Mouse (Mus musculus) MN1 (cell line): Measurements from ENCODE around the gene Zfp607b.

Experiments used
- DNase-seq: peaks from one replicate; pipeline ENCODE4 v3.0.0-alpha.2; 2016; ENCODE audit warnings: low spot score

Gene Zfp607b

DNA sequence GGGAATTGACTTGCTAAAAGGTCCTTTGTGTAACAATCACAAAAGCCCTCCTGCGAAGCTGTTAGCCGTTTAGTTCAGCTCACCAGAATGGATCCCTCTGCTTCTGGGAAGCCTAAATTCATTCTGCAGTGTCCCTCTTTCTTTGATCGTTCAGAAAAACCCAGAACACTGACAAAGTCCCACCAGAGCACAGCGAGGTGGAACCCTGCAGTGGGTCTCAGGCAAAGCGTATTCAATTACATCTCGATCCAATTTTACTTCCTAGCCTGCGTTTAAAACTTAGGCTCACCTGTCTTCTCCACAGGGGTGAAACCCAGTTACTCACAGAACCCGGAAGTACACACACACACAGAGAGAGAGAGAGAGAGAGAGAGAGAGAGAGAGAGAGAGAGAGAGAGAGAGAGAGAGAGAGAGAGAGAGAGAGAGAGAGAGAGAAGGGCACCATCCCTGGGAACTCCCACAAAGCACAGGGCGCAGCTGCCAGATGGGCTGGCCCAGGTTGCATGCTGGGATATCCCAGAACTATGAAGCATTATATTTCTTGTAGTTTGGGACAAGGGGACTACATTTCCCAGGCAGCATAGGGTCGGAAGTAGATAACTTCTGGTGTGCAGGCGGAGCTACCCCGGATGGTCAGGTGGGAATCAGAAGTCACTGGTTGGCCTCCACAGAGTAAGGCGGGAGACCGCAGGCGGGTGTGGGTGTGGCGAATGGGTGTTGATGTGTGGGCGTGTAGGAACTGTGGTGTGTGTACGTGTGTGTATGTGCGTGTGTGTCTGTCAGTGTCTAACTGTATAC lies at the start of gene Zfp607b:
Gene Zfp607b, plus strand, starts transcription at position 526 of the 798 bp plus-strand sequence.
- peak; percentile 94 for DNase-seq

DNA sequence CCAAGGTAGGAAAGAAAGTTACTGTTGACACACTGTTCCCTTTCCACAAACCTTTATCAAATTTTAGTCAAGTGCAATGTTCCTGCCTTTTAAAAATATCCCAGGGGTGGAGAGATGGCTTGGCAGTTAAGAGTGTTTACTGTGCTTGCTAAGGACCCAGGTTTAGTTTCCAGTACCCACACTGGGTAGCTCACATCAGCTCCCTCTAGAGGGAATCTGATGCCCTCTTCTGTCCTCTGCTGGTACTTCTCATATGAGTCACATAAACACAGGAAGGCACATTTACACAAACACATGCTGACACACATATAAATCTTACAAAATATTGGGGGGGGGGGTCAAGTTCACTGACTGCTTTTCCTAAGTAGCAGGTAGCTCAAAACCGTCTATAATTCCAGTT lies 44.7 kb upstream of the Zfp607b start:
- DNase-seq: no peak

DNA sequence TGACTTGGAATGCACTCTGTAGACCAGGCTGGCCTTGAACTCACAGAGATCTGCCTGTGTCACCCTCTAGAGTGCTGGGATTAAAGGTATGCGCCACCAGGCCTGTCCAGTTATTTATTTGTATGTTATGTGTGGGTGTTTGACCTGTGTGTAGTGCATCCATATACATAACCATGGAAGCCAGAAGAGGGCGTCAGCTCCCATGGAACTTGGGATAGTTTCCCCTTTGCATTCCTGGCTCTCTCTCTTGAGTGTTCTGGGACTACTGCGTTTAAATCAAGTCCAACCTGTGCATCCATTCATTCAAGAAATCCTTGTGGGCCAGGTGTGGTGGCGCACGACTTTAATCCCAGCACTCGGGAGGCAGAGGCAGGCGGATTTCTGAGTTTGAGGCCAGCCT lies 42.6 kb upstream of the Zfp607b start:
- DNase-seq: no peak

DNA sequence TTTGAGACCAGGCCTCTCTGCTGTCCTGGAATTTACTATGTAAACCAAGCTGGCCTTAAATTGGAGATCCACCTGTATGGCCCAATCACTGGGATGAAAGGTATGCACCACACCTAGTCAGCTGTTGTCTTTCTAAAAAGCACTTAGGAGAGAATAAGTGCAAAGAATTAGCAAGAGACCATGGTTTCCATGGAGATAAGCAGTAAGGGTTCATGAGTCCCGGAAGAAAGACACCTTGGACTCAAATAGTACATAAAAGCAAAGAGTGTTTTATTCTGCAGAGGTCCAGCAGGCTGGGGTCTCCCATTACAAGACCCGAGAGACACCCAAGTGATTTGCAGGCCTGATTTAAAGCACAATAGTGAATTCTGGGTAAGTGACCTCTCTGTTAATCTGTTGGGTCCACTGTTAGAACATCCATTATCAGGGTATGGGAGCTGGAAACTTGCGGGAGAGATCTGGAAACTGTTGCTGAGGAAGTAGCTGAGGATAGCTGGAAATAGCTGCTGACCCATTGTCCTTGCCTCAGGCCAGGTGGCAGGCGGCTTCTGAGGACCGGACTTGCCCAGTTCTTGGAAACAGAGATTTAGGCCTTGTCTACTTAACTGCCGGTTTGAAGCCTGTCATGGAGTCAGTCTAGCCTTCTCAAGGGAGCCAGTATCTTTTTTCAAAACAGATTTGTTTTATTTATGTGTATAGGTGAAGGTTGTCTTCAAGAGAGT lies 41.7 kb upstream of the Zfp607b start:
- no peak for DNase-seq

DNA sequence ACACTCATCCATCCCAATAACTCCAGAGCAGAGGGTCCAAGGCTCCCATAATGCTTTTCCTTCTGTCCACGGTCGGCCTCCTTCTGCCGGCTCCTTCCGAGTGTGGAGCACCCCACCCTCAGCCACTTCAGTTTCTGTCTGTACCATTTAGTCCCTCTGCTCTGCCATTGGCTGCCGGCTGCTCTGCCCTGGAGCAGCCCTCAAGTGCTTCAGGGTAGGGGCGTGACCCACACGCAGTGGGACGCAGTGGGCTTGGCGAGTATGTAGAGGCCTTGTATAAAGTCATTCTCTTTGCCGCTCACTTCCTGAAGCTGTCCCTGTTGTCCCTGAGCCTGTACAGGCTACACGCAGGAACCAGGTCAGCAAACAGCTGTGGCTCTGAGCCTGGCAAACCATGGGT lies 39.4 kb upstream of the Zfp607b start:
- DNase-seq: no peak

DNA sequence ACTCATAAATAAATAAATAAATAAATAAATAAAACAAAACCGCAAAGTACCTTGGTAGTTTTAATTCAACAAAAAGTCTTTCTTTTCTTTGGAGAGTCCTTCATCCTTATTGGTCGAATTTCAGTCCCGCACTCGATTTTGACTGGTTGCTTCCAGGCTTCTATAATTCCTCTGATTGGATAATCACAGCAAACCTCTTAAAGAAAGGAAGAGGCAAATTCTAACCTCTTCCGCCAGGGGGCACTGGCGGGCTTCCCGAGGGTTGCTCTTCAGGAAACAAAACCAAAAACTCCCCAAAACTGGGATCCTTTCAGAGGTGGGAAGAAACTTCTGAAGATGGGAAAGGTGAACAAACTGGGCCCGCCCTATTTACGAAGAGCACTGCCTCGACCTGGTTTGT lies 38.2 kb upstream of the Zfp607b start:
- peak; percentile 83 for DNase-seq

DNA sequence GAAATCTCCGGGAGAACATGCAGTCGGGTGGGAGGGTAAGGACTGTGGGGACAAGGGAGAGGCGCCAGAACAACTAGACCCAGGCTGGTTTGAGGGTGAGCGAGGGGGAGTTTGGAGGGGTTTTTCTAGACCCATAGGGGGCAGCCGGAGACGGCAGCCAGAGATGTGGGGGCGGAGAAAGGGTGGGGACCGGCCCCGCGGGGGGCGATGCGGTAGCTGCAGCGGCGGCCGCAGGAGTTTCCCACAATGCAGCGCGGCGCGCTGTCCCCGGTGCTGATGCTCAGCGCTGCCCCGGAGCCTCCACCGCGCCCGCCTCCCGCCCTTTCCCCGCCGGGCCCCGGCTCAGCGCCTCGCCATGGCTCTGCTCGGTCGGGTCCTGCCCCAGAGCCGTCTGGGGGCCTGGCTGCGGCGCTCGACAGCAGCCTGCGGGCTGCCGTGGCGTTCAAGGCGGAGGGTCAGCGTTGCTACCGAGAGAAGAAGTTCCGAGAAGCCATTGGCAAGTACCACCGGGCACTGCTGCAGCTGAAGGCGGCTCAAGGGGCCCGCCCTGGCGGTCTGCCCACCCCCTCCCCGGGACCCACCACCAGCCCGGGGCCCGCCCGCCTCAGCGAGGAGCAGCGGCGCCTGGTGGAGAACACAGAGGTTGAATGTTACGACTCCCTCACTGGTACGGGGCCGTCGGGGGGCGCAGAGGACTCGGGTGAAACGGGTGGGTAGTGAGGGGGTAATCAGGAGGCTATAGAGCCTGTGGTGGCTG lies 35.3 kb upstream of the Zfp607b start, which contains the start of gene Ttc9b:
Gene Ttc9b, plus strand, starts transcription at position 235 of the 757 bp plus-strand sequence.
- peak; percentile 55 for DNase-seq

DNA sequence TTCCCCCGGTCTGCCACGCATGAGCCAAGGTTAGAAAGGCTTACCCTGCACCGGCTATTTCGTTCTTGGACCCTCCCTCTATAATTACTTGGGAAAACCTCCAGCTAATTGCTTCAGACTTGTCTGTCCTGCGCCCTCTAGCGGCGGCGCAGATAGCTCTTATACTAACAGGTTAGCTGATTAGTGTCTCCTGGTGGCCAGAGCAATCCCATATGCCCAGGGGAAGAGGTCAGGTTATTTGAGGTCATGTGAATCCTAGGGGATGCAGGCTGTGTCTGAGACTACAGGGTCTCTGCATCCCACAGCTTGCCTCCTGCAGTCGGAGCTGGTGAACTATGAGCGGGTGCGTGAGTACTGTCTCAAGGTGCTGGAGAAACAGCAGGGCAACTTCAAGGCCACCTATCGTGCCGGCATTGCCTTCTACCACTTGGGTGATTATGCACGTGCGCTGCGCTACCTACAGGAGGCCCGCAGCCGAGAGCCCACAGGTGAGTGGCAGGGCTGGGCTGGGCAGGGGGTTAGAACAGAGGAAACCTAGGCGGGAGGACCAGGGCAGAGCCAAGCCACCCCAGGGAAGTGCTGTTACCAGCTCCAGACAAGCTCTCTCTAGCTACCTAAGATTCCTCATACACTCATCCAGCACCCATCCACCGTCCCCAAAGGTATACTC lies 34.4 kb upstream of the Zfp607b start:
- peak; percentile 58 for DNase-seq

DNA sequence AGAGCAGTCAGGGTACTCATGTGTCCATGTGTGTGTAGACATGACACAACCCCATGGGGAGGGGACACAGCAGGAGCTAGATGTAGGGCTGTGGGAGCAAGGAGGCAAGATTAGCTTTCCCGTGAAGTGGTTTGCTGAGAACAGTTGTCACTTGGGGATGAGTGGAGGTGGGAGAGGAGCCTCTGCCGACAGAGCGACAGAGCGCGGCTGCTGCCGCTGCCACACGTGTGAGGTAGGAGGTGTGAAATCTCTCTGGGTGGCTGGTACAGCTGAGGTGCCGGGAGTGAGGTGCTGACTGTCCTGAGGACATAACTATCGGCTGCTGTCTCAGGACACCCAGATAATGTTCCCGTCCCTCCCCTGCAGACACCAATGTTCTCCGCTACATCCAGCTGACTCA lies 33.6 kb upstream of the Zfp607b start:
- no peak for DNase-seq

DNA sequence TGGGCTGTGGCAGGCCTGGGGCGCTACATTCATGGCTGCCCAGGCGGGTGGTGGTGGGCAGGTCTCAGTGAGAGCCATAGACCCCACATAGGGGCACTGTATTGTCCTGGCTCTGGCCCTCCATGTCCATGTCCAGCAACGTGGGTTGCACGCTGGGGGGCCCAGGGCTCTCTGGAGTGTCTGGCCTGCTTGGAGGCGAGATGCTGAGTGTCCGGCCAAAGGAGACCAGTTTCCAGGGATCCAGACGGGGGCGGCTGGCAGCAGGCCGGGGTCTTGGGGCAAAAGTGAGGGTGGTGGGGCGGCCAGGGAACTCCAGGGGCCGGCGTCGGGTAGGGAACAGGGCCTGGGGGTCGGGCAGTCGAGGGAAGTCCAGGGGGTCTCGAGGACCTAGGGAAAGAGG lies 32.5 kb upstream of the Zfp607b start:
- no peak for DNase-seq

DNA sequence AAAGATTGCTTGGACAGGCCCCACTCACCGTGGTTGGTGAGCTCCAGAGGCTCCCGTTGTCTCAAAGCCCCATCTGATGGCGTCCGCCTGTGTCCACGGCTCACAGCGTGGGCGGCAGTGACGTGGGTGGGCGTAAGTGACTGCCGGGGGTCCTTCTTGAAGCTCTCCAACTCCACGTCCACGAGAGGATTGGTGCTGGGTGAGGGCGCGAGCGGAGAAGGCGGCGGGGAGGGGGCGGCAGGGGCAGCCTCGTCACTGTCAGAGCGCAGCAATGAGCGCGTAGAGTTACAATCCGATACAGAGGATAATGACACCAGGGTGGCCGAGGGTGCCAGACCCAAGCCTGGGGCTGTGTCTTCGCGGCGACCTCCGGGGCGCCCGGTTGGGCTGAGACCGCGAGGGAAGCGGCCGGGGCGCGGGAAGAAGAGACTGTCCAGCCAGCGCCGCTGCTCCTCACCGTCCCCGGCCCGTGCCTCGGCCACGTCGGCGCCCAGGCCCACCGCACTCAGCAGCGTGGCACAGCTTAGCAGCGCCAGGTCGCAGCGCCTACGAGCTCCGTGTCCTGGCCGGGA lies 31.2 kb upstream of the Zfp607b start:
- DNase-seq: no peak

DNA sequence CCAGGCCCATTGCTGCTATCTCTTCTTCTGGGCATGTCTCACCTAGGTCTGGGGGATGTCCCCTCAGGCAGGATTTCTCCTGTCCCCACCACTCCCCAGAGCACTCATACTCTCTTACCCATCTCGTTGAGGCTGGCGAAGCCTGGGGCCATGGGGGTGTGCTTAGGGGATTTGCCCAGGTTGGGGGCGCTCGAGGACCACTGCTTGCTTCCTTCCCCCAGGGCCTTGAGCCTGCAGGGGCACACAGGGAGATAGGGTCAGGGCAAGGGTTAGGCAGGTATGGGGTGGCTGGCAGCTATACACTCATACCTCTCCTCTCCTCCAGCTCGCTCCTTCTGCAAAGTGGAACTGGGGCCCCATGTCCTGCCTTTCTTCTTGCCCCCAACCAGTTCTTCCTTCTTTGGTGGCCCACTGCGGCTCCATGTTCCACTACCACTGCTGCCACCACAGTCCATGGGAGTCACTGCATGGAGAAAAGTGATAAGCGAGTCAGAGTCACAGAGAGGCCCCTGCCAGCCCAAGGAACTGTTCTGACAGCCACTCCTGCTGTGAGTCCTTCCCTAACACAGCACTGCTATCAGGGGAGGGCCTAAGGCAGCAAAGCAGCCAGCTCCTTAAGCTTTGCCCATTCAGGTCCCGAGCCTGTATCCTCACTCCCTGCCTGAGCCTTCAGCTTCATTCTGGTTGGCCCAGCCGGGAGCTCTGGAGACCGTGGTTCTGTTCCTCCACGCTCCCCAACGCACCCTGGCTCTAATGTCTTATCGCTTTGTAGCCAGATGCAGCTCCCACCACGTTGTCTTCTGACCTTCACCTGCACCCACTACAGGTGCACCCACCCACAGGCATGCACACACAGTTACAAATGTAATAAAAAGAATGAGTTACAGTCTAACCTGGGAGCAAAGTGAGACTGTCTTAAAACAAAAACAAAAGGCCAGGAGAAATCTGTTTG lies 30.2 kb upstream of the Zfp607b start:
- no peak for DNase-seq

DNA sequence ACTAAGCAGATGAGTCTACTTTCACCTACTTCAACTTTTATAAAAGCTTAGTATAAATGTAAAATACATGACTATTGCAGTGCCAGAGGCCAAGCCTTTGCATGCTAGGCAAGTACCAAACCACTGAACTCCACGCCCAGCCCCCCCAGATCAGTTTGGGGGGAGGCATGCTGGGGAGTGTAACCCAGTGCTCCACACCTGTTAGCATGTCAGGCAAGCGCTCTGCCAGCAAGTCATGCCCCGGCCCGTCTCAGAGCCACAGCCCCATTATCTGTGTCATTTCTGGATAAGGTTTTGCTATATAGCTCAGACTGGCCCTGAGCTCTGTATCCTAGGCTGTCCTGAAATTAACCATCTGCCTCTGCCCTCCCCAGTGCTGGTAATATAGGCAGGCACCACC lies 27.1 kb upstream of the Zfp607b start:
- no peak for DNase-seq

DNA sequence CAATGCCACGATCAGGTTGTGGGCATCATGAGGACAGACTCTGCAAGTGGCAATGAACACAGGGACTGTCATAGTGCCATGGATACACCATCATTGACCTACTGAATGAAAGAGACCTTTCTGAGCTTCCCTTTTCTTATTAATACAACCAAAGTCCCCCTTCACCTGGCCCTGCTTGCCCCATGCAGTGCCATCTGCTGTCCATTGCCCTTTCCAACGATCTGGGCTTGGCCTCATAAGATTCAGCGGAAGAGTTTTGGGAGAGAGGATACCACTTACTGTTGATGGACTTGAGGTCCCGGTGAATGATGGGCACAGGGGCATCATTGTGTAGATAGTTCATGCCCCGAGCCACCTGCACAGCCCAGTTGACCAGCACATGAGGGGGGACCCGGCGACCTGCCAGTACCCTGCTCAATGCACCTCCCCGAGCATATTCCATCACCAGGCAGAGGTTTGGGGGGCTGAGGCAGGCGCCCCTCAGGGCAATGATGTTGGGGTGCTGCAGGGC lies 16.0 kb upstream of the Zfp607b start:
- DNase-seq: no peak

DNA sequence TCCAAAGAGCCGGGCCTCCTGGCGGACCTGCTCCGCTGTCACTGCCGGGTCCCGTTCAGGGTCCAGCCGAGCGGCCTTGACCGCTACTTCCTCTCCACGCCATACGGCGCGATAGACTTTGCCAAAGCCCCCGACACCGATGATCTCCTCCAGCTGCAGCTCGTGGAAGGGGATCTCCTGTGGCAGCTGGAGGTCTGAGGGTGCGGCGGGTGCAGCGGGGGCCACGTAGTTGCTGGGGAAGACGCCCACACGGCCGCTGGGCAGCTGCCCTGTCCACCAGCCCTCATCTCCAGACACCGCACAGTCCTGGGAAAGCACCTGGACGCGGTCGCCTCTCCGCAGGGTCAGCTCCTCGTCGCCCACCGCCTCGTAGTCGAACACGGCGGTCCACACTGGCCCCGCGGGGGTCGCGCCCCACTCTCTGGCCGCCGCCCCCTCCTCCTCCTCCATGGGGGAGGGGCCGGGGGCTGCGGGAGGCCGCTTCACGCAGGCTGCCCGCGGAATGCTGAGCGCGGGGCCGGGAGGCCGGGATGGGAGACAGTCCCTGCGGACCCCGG lies 15.5 kb upstream of the Zfp607b start:
- DNase-seq: no peak

DNA sequence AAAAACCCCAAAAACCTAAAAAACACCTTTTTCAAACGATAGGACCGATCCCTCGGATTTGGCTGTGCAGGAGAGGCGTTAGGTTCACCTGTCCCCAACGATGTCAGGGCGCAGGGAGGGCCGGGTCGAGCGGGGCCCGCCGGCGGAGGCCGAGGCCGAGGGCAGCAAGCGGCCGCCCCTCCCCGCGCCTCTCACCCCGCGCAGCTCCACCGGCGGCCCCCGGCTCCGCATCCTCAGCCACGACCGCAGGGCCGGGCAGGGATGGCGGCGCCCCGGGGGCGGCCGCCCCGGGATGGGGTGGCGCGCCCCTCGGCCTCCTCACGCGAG lies 15.0 kb upstream of the Zfp607b start:
- DNase-seq: no peak

DNA sequence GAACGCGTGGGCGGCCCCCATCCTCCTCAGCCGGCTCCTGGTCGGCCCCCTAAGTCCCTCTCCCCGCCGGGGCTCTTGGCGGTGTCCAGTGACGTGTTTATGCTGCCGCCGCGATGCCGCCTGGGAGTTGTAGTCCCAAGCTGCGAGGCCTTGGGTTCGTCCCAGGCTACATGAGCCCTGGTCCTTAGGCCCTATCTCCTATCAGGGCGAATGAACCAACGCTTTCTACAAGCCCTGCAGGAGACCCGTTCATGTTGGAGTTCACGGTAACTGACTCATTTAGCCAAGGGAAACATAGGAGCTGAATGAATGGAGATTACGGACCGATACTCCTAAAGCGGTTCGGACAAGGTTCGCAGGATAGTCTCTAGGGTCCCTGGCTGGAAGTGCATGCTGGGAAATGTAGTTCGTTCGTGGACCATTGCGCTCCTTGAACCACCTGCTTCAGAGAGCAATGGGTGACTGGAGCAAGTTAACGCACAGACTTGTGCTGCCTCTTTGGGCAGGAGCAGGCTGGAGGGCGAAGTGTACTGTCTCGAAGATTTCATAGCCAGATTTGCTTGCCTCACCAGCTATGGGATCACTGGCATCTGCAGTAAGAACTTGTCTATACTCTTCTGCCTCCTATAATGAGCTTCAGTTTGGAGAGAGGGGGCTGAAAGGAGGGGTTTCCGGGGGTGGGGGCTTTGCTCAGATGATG lies 14.5 kb upstream of the Zfp607b start, which contains the start of gene Map3k10:
Gene Map3k10, minus strand, starts transcription at position 77 of the 700 bp plus-strand sequence.
- DNase-seq: peak; percentile 91

DNA sequence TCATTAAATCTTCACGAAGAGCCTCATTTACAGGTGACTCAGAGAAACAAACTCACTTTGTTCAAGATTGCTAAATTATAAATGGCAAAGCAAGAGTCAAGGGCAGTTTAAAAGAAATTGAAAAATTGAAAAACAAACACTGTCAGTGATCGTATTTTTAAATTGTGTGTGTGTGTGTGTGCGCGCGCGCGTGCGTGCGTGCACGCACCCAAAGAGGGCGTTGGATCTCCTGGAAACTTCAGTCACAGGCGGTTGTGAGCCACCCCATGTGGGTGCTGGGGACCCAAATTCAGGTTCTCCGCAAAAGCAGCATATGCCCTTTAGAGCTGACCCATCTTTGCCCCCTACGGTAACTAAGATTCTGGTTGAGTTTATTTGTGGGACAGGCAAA lies 13.9 kb upstream of the Zfp607b start:
- DNase-seq: no peak

DNA sequence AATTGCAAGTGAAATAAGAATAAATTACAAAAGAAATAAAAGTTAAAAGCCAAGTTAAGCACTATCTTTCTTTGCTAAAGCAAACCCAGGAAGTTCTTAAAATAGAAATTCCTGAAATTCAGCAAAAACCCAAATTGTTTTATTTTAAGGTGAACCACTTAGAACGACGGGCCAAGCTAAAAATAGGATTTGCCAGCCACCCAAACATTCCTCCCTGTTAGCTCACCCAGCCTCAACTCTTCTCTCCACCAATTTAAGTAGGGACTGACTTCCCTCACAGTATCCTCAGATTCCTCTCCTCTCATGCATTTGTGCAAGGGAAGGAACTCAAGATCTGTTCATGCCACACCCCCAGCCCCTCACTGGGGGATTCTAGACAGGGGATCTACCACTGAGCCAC lies 5.9 kb upstream of the Zfp607b start:
- DNase-seq: no peak

DNA sequence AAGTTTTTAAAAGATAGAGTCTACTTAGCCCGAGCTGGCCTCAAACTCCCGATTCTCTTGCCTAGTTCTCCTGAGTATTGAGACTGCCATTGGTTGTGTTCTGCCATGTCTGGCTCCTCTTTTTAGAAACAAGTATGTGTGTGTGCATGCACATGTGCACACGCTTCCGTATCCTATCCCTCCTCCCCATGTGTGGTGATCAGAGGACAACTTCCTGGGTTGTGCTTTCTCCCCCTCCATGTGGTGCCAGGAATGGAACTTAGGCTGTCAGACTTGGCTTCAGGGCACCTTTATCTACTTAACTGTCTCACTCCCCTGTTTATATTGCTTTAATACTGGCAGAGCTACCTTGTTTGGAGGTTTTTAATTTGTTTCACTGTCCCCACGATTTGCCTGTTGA lies 3.9 kb upstream of the Zfp607b start:
- no peak for DNase-seq
